Mouse (Mus musculus) bone marrow macrophage, adult 2 months (primary cell): ENCODE results near the gene Lpcat4.

Experiments
- CTCF ChIP-seq: IDR thresholded peaks from 2 replicates; pipeline ENCODE4 v1.5.1; 2012; ENCODE audit warnings: low read depth, mild to moderate bottlenecking, low read length, moderate library complexity
- POLR2A ChIP-seq: IDR thresholded peaks from 2 replicates; pipeline ENCODE4 v1.6.1; 2012; ENCODE audit warnings: mild to moderate bottlenecking, low read depth, low read length, borderline replicate concordance

GRCm38 (mm10) chr2:112203056-112203455 is 36.2 kb upstream of the Lpcat4 start:
- no peak for TF ChIP-seq CTCF
- no peak for TF ChIP-seq POLR2A
